Mouse (Mus musculus) forebrain, postnatal 0 days (tissue): ENCODE data around the gene Anks1b. TPM values are rescaled to one million over a fixed set of nuclear protein-coding genes. Genes with fewer than 3 reads are reported as not detected.
"Not testable (repeated sequence)": the region's sequence is repeated elsewhere in the genome, so short reads cannot be mapped to it uniquely, and the experiment has no call there.

Experiments
- ATAC-seq: fragments of 200-750 bp; cut with Nextera tagmentation; 2 replicates; pipeline ENCODE4 v1.8.0; 2017; ENCODE audit warnings: mild to moderate bottlenecking, moderate library complexity
- DNase-seq: peaks from one replicate; pipeline ENCODE4 v3.0.0-alpha.2; 2015
- H3K27ac ChIP-seq: fragments of 300-500 bp; sonication (generic); 2 replicates; pipeline ENCODE4 v1.5.1; 2014; ENCODE audit warnings: low read depth, mild to moderate bottlenecking, antibody characterized with exemption, low read length, moderate library complexity, mixed read lengths
- H3K27me3 ChIP-seq: fragments of 300-500 bp; sonication (generic); 2 replicates; pipeline ENCODE4 v1.6.1; 2014; ENCODE audit warnings: mild to moderate bottlenecking, low read length, mixed read lengths; ENCODE audit not compliant: insufficient read depth
- H3K36me3 ChIP-seq: fragments of 300-500 bp; sonication (generic); 2 replicates; pipeline ENCODE4 v1.6.1; 2014; ENCODE audit warnings: mild to moderate bottlenecking, moderate library complexity; ENCODE audit not compliant: insufficient read depth
- H3K4me1 ChIP-seq: fragments of 300-500 bp; sonication (generic); 2 replicates; pipeline ENCODE4 v1.6.1; 2014; ENCODE audit warnings: antibody characterized with exemption; ENCODE audit not compliant: insufficient read depth
- H3K4me2 ChIP-seq: fragments of 300-500 bp; sonication (generic); 2 replicates; pipeline ENCODE4 v1.6.1; 2014; ENCODE audit warnings: low read depth, mild to moderate bottlenecking, moderate library complexity
- H3K4me3 ChIP-seq: fragments of 300-500 bp; sonication (generic); 2 replicates; pipeline ENCODE4 v1.5.1; 2014; ENCODE audit warnings: low read depth, low read length, mixed read lengths
- H3K9ac ChIP-seq: fragments of 300-500 bp; sonication (generic); 2 replicates; pipeline ENCODE4 v1.6.1; 2014; ENCODE audit warnings: mild to moderate bottlenecking
- H3K9me3 ChIP-seq: fragments of 300-500 bp; sonication (generic); 2 replicates; pipeline ENCODE4 v1.6.1; 2016; ENCODE audit warnings: low read length
- CTCF ChIP-seq: sonication (generic); IDR thresholded peaks from 2 replicates; pipeline ENCODE4 v1.5.1; 2016; ENCODE audit warnings: antibody characterized with exemption, control low read depth, low read depth
- WGBS: fragments of 180-500 bp; shearing (Covaris S2); extraction: QIAGEN DNeasy Blood & Tissue Kit; methylation state at CpG from one replicate; pipeline ENCODE4 v1.1.7; 2014; 5-methylcytosine and 5-hydroxymethylcytosine counted together
- polyA plus RNA-seq: library from polyadenylated mRNA; unstranded; fragments of >200 nt; fragmentation: Nextera tagmentation; extraction: Ambion mirVana; gene quantifications from 2 replicates; pipeline ENCODE4 v1.2.1, GENCODE M21; 2015
- total RNA-seq: library from RNA; depleted of rRNA; stranded (reverse); fragments of >200 nt; gene quantifications from 2 replicates; pipeline ENCODE4 v1.2.3, GENCODE M21; 2014

Anks1b gene
- total and polyA plus RNA-seq, 2 experiments from 2014 or later: 120 to 145 TPM

DNA sequence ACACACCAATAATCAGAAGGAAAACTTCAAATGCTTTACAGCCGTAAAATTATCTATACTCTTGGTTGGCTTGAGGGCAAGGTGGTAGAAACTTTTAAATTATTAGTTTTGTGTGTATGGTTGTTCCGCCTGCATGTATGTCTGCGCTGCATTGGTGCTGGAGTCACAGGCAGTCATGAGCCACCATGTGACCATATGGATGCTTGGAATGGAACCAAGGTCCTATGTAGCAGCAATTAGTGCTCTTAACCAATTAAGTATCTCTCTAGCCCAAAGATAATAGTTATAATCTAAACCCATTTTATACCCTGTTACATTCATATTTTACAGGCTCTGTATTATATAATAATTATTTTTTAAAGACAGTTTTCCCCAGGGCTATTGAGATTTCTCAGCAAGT is 739.7 kb downstream of the Anks1b start:
- WGBS: 95% methylated on average over 3 of the region's 3 CpGs
- H3K27me3 ChIP-seq: no peaks in the 10 kb centered on the region
- ATAC-seq (no peak), DNase-seq (no peak)
- H3K4me2 ChIP-seq: no peak overlapping the region
- no peaks in the 10 kb centered on the region for H3K36me3 ChIP-seq
- no peak overlapping the region for H3K9ac ChIP-seq
- H3K4me3 ChIP-seq: no peak overlapping the region
- peaks cover 13% of the 10 kb centered on the region for H3K4me1 ChIP-seq
- TF ChIP-seq CTCF: no peak
- no peaks in the 10 kb centered on the region for H3K9me3 ChIP-seq
- H3K27ac ChIP-seq: no peak overlapping the region

GRCm38 (mm10) chr10:90615196-90615595 is 741.9 kb downstream of the Anks1b start:
- H3K27ac ChIP-seq: 0 out of 2 replicates have a peak overlapping the region, but pooled peaks have one; percentile 15
- H3K9me3 ChIP-seq: no peaks in the 10 kb centered on the region
- no peak overlapping the region for H3K4me3 ChIP-seq
- no peak overlapping the region for H3K9ac ChIP-seq
- peak; percentile 63 for DNase-seq
- H3K36me3 ChIP-seq: no peaks in the 10 kb centered on the region
- H3K4me1 ChIP-seq: peaks cover 14% of the 10 kb centered on the region
- ATAC-seq: peak; percentile 34; the same call in 1 of the 2 replicates
- 23% methylated on average over 2 of the region's 2 CpGs for WGBS
- no peaks in the 10 kb centered on the region for H3K27me3 ChIP-seq
- no peak overlapping the region for H3K4me2 ChIP-seq
- TF ChIP-seq CTCF: no peak

DNA sequence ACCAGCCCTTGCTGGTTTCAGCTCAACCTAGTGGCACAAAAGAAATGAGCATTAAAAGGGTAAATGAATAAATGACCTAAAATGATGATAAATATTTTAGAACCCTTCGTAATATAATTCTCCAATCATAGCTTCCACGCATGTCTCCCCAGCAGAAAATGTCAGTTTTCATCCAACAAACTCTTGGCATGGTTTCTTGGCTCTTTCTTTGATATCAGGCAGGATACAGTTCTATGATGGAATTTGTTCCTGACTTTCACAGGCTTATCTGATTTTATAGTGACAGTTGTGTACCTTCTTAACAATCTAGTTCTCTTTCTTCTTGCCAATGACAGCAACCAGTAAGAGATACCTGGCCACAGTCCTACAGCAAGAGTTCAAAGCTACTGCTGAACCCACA is 743.3 kb downstream of the Anks1b start:
- H3K36me3 ChIP-seq: no peaks in the 10 kb centered on the region
- no peak overlapping the region for H3K9ac ChIP-seq
- TF ChIP-seq CTCF: no peak
- H3K4me2 ChIP-seq: no peak overlapping the region
- DNase-seq: no peak
- H3K4me3 ChIP-seq: no peak overlapping the region
- H3K4me1 ChIP-seq: peaks cover 14% of the 10 kb centered on the region
- H3K27ac ChIP-seq: 0 out of 2 replicates have a peak overlapping the region, but pooled peaks have one; percentile 15
- WGBS: 75% methylated on average over 2 of the region's 2 CpGs
- no peak for ATAC-seq
- no peaks in the 10 kb centered on the region for H3K9me3 ChIP-seq
- no peaks in the 10 kb centered on the region for H3K27me3 ChIP-seq

GRCm38 (mm10) chr10:90617664-90618296 is 744.5 kb downstream of the Anks1b start:
- DNase-seq: no peak
- Histone ChIP-seq H3K9me3 (no peaks in the 10 kb centered on the region), H3K4me3 (no peak overlapping the region), H3K4me2 (no peak overlapping the region), H3K36me3 (no peaks in the 10 kb centered on the region), H3K27me3 (no peaks in the 10 kb centered on the region), H3K27ac (no peak overlapping the region), H3K9ac (no peak overlapping the region), H3K4me1 (peaks cover 14% of the 10 kb centered on the region)
- TF ChIP-seq CTCF: no peak
- peak; percentile 81 for ATAC-seq
- 40% methylated on average over 7 of the region's 7 CpGs for WGBS

DNA sequence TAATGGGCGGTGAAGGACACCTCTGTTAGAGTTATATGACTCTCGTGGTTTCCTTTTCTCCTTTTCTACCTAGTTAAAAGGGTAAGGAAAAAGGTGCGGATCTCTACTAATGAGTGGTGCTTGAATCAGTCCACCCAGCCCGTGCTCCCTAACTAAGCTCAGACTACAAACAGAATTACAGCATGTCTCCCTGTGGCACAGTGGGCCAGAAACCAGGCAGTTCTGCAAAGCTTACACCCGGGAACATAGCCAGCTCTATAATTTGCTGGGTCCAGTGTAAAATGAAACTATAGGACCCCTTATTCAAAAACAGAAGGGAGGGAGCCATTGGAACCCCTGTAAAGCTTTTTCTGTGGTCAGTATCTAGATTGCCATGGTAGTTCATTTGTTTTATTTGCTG is 754.2 kb downstream of the Anks1b start:
- Histone ChIP-seq H3K27me3 (no peaks in the 10 kb centered on the region), H3K27ac (no peak overlapping the region), H3K9me3 (no peaks in the 10 kb centered on the region), H3K4me3 (no peak overlapping the region), H3K4me2 (no peak overlapping the region), H3K9ac (no peak overlapping the region), H3K4me1 (0 out of 2 replicates have a peak, but pooled peaks cover 2% of the 10 kb centered on the region), H3K36me3 (no peaks in the 10 kb centered on the region)
- WGBS: 46% methylated on average over 5 of the region's 5 CpGs
- no peak for ATAC-seq
- no peak for TF ChIP-seq CTCF
- no peak for DNase-seq

GRCm38 (mm10) chr10:90630099-90630698 is 756.9 kb downstream of the Anks1b start:
- no peak for TF ChIP-seq CTCF
- no peaks in the 10 kb centered on the region for H3K9me3 ChIP-seq
- peaks cover 4% of the 10 kb centered on the region for H3K36me3 ChIP-seq
- H3K4me1 ChIP-seq: 0 out of 2 replicates have a peak, but pooled peaks cover 2% of the 10 kb centered on the region
- no peak overlapping the region for H3K4me3 ChIP-seq
- DNase-seq (no peak), ATAC-seq (no peak)
- H3K4me2 ChIP-seq: no peak overlapping the region
- H3K27ac ChIP-seq: no peak overlapping the region
- no peak overlapping the region for H3K9ac ChIP-seq
- H3K27me3 ChIP-seq: no peaks in the 10 kb centered on the region
- WGBS: 58% methylated on average over 7 of the region's 7 CpGs

DNA sequence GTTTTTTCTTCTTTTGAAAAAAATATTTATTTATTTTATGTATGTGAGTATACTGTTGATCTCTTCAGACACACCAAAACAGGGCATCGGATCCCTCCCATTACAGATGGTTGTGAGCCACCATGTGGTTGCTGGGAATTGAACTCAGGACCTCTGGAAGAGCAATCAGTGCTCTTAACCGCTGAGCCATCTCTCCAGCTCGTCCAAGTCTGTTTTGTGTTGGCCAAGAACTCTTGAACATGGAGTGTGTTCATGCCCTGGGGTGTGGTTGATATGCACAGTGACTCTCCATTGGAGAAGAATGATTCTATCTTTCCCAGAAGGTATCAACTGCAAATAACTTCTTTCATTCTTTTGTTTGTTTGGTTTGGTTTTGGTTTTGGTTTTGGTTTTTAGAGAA is 757.5 kb downstream of the Anks1b start:
- not testable (repeated sequence) for H3K27me3 ChIP-seq, H3K27ac ChIP-seq, H3K9me3 ChIP-seq, H3K4me3 ChIP-seq, H3K36me3 ChIP-seq, H3K4me1 ChIP-seq, H3K9ac ChIP-seq, H3K4me2 ChIP-seq, DNase-seq, ATAC-seq
- 83% methylated on average over 3 of the region's 3 CpGs for WGBS
